Mouse (Mus musculus) stomach, embryonic 14.5 days (tissue): ENCODE measurements around the gene Hlx. TPM values are rescaled to one million over a fixed set of nuclear protein-coding genes. Genes with fewer than 3 reads are reported as not detected.
A peak's percentile ranks its signal among the peaks of the same experiment; 100 is the strongest.

Experiments
- ATAC-seq: fragments of 200-750 bp; cut with Nextera tagmentation; 2 replicates; pipeline ENCODE4 v1.8.0; 2017; ENCODE audit warnings: low read depth, moderate TSS enrichment; ENCODE audit not compliant: insufficient number of reproducible peaks, insufficient read depth, low FRiP score
- H3K27ac ChIP-seq: fragments of 300-500 bp; sonication (generic); 2 replicates; pipeline ENCODE4 v1.5.1; 2014; ENCODE audit warnings: mild to moderate bottlenecking, low read length, moderate library complexity, mixed read lengths
- H3K27me3 ChIP-seq: fragments of 300-500 bp; sonication (generic); 2 replicates; pipeline ENCODE4 v1.6.1; 2014; ENCODE audit warnings: low read length, control low read depth, mixed read lengths; ENCODE audit not compliant: control insufficient read depth, insufficient read depth
- H3K36me3 ChIP-seq: fragments of 300-500 bp; sonication (generic); 2 replicates; pipeline ENCODE4 v1.6.1; 2014; ENCODE audit warnings: mild to moderate bottlenecking, control low read depth, low read length, moderate library complexity, mixed read lengths; ENCODE audit not compliant: control insufficient read depth, insufficient read depth
- H3K4me1 ChIP-seq: fragments of 300-500 bp; sonication (generic); 2 replicates; pipeline ENCODE4 v1.6.1; 2014; ENCODE audit warnings: low read length, control low read depth, mixed read lengths; ENCODE audit not compliant: control insufficient read depth, insufficient read depth
- H3K4me2 ChIP-seq: fragments of 300-500 bp; sonication (generic); replicated peaks from 2 replicates; pipeline ENCODE4 v1.6.1; 2014; ENCODE audit warnings: low read depth, low read length, control low read depth
- H3K4me3 ChIP-seq: fragments of 300-500 bp; sonication (generic); 2 replicates; pipeline ENCODE4 v1.5.1; 2014; ENCODE audit warnings: low read depth, low read length, control low read depth
- H3K9ac ChIP-seq: fragments of 300-500 bp; sonication (generic); replicated peaks from 2 replicates; pipeline ENCODE4 v1.6.1; 2014; ENCODE audit warnings: low read depth, mild to moderate bottlenecking, control low read depth, low read length, moderate library complexity, mixed read lengths
- H3K9me3 ChIP-seq: fragments of 300-500 bp; sonication (generic); 2 replicates; pipeline ENCODE4 v1.6.1; 2016; ENCODE audit warnings: low read depth, low read length, control low read depth; ENCODE audit not compliant: control insufficient read depth
- WGBS: fragments of 180-500 bp; shearing (Covaris S2); extraction: QIAGEN DNeasy Blood & Tissue Kit; methylation state at CpG from one replicate; pipeline ENCODE4 v1.1.7; 2014; 5-methylcytosine and 5-hydroxymethylcytosine counted together
- polyA plus RNA-seq: library from polyadenylated mRNA; unstranded; fragments of >200 nt; fragmentation: Nextera tagmentation; extraction: Ambion mirVana; gene quantifications from 2 replicates; pipeline ENCODE4 v1.2.1, GENCODE M21; 2014

Gene Hlx
- polyA plus RNA-seq, 1 experiment from 2014 or later = 10.8 TPM

GRCm38 (mm10) chr1:184734991-184735920 is 2.8 kb upstream of the Hlx start:
- no peaks in the 10 kb centered on the region for H3K9me3 ChIP-seq
- H3K4me3 ChIP-seq = no peak overlapping the region
- WGBS = 14% methylated on average over 25 of the region's 25 CpGs
- no peak for ATAC-seq
- H3K4me1 ChIP-seq = peaks cover 5% of the 10 kb centered on the region; the same call in 1 of the 2 replicates
- peaks cover 51% of the 10 kb centered on the region for H3K27me3 ChIP-seq
- no peak overlapping the region for H3K27ac ChIP-seq
- no peak overlapping the region for H3K9ac ChIP-seq
- no peaks in the 10 kb centered on the region for H3K36me3 ChIP-seq
- no peak overlapping the region for H3K4me2 ChIP-seq

GRCm38 (mm10) chr1:184734067-184734830 is 1.8 kb upstream of the Hlx start:
- peaks cover 5% of the 10 kb centered on the region; the same call in 1 of the 2 replicates for H3K4me1 ChIP-seq
- no peak overlapping the region for H3K4me3 ChIP-seq
- no peaks in the 10 kb centered on the region for H3K9me3 ChIP-seq
- no peak overlapping the region for H3K9ac ChIP-seq
- H3K27ac ChIP-seq = no peak overlapping the region
- H3K27me3 ChIP-seq = peaks cover 55% of the 10 kb centered on the region
- H3K36me3 ChIP-seq = no peaks in the 10 kb centered on the region
- no peak for ATAC-seq
- peak overlapping the region; percentile 88; the same call in 1 of the 2 replicates for H3K4me2 ChIP-seq
- WGBS = 3% methylated on average over 27 of the region's 27 CpGs

GRCm38 (mm10) chr1:184733300-184734066 is 1.1 kb upstream of the Hlx start:
- ATAC-seq = no peak
- Histone ChIP-seq H3K27me3 (peaks cover 54% of the 10 kb centered on the region), H3K4me3 (peak overlapping the region; percentile 57), H3K4me1 (peaks cover 5% of the 10 kb centered on the region; the same call in 1 of the 2 replicates), H3K36me3 (no peaks in the 10 kb centered on the region), H3K4me2 (peak overlapping the region; percentile 88; the same call in 1 of the 2 replicates), H3K9me3 (no peaks in the 10 kb centered on the region), H3K27ac (no peak overlapping the region), H3K9ac (no peak overlapping the region)
- WGBS = 5% methylated on average over 28 of the region's 28 CpGs

GRCm38 (mm10) chr1:184731644-184732545 is 524 bp downstream of the Hlx start:
- ATAC-seq = peak; percentile 12; the same call in 1 of the 2 replicates
- under 1% methylated on average over 83 of the region's 85 CpGs for WGBS

GRCm38 (mm10) chr1:184731091-184731640 is 1.3 kb downstream of the Hlx start:
- peak overlapping the region; percentile 58; the same call in 1 of the 2 replicates for H3K9ac ChIP-seq
- no peak for ATAC-seq
- H3K4me3 ChIP-seq = peak overlapping the region; percentile 57
- H3K4me2 ChIP-seq = peak overlapping the region; percentile 88
- H3K27ac ChIP-seq = peak overlapping the region; percentile 86
- peaks cover 57% of the 10 kb centered on the region for H3K27me3 ChIP-seq
- WGBS = 4% methylated on average over 18 of the region's 18 CpGs
- H3K9me3 ChIP-seq = no peaks in the 10 kb centered on the region
- no peaks in the 10 kb centered on the region for H3K36me3 ChIP-seq
- peaks cover 10% of the 10 kb centered on the region for H3K4me1 ChIP-seq

More at GRCm38 (mm10) chr1:184731644-184732545, 524 bp downstream of the Hlx start:
- Histone ChIP-seq H3K27me3 (peaks cover 57% of the 10 kb centered on the region), H3K4me1 (peaks cover 10% of the 10 kb centered on the region), H3K4me2 (peak overlapping the region; percentile 88), H3K9ac (peak overlapping the region; percentile 58), H3K9me3 (no peaks in the 10 kb centered on the region), H3K4me3 (peak overlapping the region; percentile 57), H3K36me3 (no peaks in the 10 kb centered on the region), H3K27ac (peak overlapping the region; percentile 86)

- H3K27me3 ChIP-seq = peaks cover 55% of the 10 kb centered on the region
Measured at GRCm38 (mm10) chr1:184730453-184731013, 1.9 kb downstream of the Hlx start.

More at GRCm38 (mm10) chr1:184730453-184731013, 1.9 kb downstream of the Hlx start:
- Histone ChIP-seq H3K4me3 (peak overlapping the region; percentile 57), H3K36me3 (no peaks in the 10 kb centered on the region), H3K4me2 (0 out of 2 replicates have a peak overlapping the region, but pooled peaks have one; percentile 28), H3K9me3 (no peaks in the 10 kb centered on the region), H3K27ac (no peak overlapping the region), H3K4me1 (peaks cover 10% of the 10 kb centered on the region), H3K9ac (peak overlapping the region; percentile 28; the same call in 1 of the 2 replicates)
- WGBS = 14% methylated on average over 12 of the region's 12 CpGs
- no peak for ATAC-seq
